Mouse (Mus musculus) limb, embryonic 14.5 days (tissue): ENCODE results near the gene Dscam. TPM values are rescaled to one million over a fixed set of nuclear protein-coding genes. Genes with fewer than 3 reads are reported as not detected.

ENCODE experiments used
- ATAC-seq: fragments of 200-750 bp; cut with Nextera tagmentation; 2 replicates; pipeline ENCODE4 v1.8.0; 2017; ENCODE audit warnings: low read depth, moderate number of reproducible peaks, moderate TSS enrichment; ENCODE audit not compliant: low FRiP score
- DNase-seq: peaks from one replicate; pipeline ENCODE4 v3.0.0-alpha.2; 2015; ENCODE audit warnings: low spot score
- H3K27ac ChIP-seq: fragments of 300-500 bp; sonication (generic); replicated peaks from 2 replicates; pipeline ENCODE4 v1.5.1; 2014; ENCODE audit warnings: low read depth, mild to moderate bottlenecking, low read length, moderate library complexity, mixed read lengths
- H3K27me3 ChIP-seq: fragments of 300-500 bp; sonication (generic); 2 replicates; pipeline ENCODE4 v1.6.1; 2014; ENCODE audit warnings: low read length, mixed read lengths; ENCODE audit not compliant: control insufficient read depth, insufficient read depth
- H3K36me3 ChIP-seq: fragments of 300-500 bp; sonication (generic); 2 replicates; pipeline ENCODE4 v1.6.1; 2014; ENCODE audit warnings: mild to moderate bottlenecking, low read length, moderate library complexity, mixed read lengths; ENCODE audit not compliant: control insufficient read depth, insufficient read depth
- H3K4me1 ChIP-seq: fragments of 300-500 bp; sonication (generic); 2 replicates; pipeline ENCODE4 v1.6.1; 2014; ENCODE audit warnings: antibody characterized with exemption, low read length, mixed read lengths; ENCODE audit not compliant: control insufficient read depth, insufficient read depth
- H3K4me2 ChIP-seq: fragments of 300-500 bp; sonication (generic); replicated peaks from 2 replicates; pipeline ENCODE4 v1.6.1; 2014; ENCODE audit warnings: low read depth, mild to moderate bottlenecking, low read length, moderate library complexity; ENCODE audit not compliant: severe bottlenecking
- H3K4me3 ChIP-seq: fragments of 300-500 bp; sonication (generic); replicated peaks from 2 replicates; pipeline ENCODE4 v1.5.1; 2014; ENCODE audit warnings: low read length
- H3K9ac ChIP-seq: fragments of 300-500 bp; sonication (generic); 2 replicates; pipeline ENCODE4 v1.6.1; 2014; ENCODE audit warnings: mild to moderate bottlenecking, low read depth, low read length, moderate library complexity; ENCODE audit not compliant: severe bottlenecking
- H3K9me3 ChIP-seq: fragments of 300-500 bp; sonication (generic); 2 replicates; pipeline ENCODE4 v1.6.1; 2016; ENCODE audit warnings: low read length; ENCODE audit not compliant: control insufficient read depth
- POLR2A ChIP-seq: fragments of 200-500 bp; IDR thresholded peaks from 2 replicates; pipeline ENCODE4 v1.8.0; 2012; ENCODE audit warnings: inconsistent platforms, mild to moderate bottlenecking, moderate library complexity, borderline replicate concordance; ENCODE audit not compliant: insufficient read depth, insufficient read length; ENCODE audit errors: extremely low read depth
- WGBS: fragments of 180-500 bp; shearing (Covaris S2); extraction: QIAGEN DNeasy Blood & Tissue Kit; methylation state at CpG from one replicate; pipeline ENCODE4 v1.1.7; 2014; 5-methylcytosine and 5-hydroxymethylcytosine counted together
- polyA plus RNA-seq, 2 experiments: library from polyadenylated mRNA; depleted of rRNA in 1 of 2; stranded (reverse) in 1 of 2; unstranded in 1 of 2; fragments of >200 nt; fragmentation: Nextera tagmentation in 1 of 2; extraction: Ambion mirVana in 1 of 2; gene quantifications; 2 replicates each; pipeline versions ENCODE4 v1.2.1 to v1.2.3; 2012 to 2014

Dscam gene
- polyA plus RNA-seq, 2 experiments, result 0.17 to 0.20 TPM

GRCm38 (mm10) chr16:97009116-97010055, 161.2 kb downstream of the Dscam start:
- WGBS, result 49% methylated on average over 4 of the region's 4 CpGs
- no peak overlapping the region for H3K4me2 ChIP-seq
- no peaks in the 10 kb centered on the region for H3K36me3 ChIP-seq
- H3K27me3 ChIP-seq, result no peaks in the 10 kb centered on the region
- no peak overlapping the region for H3K4me3 ChIP-seq
- H3K27ac ChIP-seq, result no peak overlapping the region
- no peak for TF ChIP-seq POLR2A
- no peaks in the 10 kb centered on the region for H3K4me1 ChIP-seq
- no peak; the same call in 1 of the 2 replicates for ATAC-seq
- no peaks in the 10 kb centered on the region for H3K9me3 ChIP-seq
- H3K9ac ChIP-seq, result no peak overlapping the region
- DNase-seq, result no peak

GRCm38 (mm10) chr16:97007892-97008527, 162.5 kb downstream of the Dscam start:
- no peak overlapping the region for H3K4me2 ChIP-seq
- no peak overlapping the region for H3K4me3 ChIP-seq
- no peak for TF ChIP-seq POLR2A
- no peaks in the 10 kb centered on the region for H3K9me3 ChIP-seq
- 41% methylated on average over 11 of the region's 11 CpGs for WGBS
- ATAC-seq (no peak), DNase-seq (no peak)
- H3K27me3 ChIP-seq, result no peaks in the 10 kb centered on the region
- no peaks in the 10 kb centered on the region for H3K36me3 ChIP-seq
- H3K27ac ChIP-seq, result no peak overlapping the region
- no peak overlapping the region for H3K9ac ChIP-seq
- H3K4me1 ChIP-seq, result no peaks in the 10 kb centered on the region

- H3K27ac ChIP-seq, result no peak overlapping the region
- no peaks in the 10 kb centered on the region for H3K9me3 ChIP-seq
- H3K27me3 ChIP-seq, result no peaks in the 10 kb centered on the region
- H3K4me2 ChIP-seq, result no peak overlapping the region
- no peak for ATAC-seq
- DNase-seq, result no peak
- H3K4me3 ChIP-seq, result no peak overlapping the region
- H3K36me3 ChIP-seq, result no peaks in the 10 kb centered on the region
- no peak for TF ChIP-seq POLR2A
- H3K9ac ChIP-seq, result no peak overlapping the region
- H3K4me1 ChIP-seq, result no peaks in the 10 kb centered on the region
These were observed 163.7 kb downstream of the Dscam start for GRCm38 (mm10) chr16:97006854-97007182.

GRCm38 (mm10) chr16:97006041-97006853, 164.3 kb downstream of the Dscam start:
- Histone ChIP-seq H3K9ac (no peak overlapping the region), H3K36me3 (no peaks in the 10 kb centered on the region), H3K9me3 (no peaks in the 10 kb centered on the region), H3K4me1 (no peaks in the 10 kb centered on the region), H3K27me3 (no peaks in the 10 kb centered on the region), H3K4me3 (no peak overlapping the region), H3K4me2 (no peak overlapping the region), H3K27ac (no peak overlapping the region)
- 66% methylated on average over 9 of the region's 9 CpGs for WGBS
- TF ChIP-seq POLR2A, result no peak
- ATAC-seq (no peak), DNase-seq (no peak)

- H3K9ac ChIP-seq, result no peak overlapping the region
- DNase-seq, result no peak
- no peak for ATAC-seq
- H3K27ac ChIP-seq, result no peak overlapping the region
- no peaks in the 10 kb centered on the region for H3K9me3 ChIP-seq
- no peaks in the 10 kb centered on the region for H3K36me3 ChIP-seq
- no peak overlapping the region for H3K4me3 ChIP-seq
- WGBS, result 67% methylated on average over 1 of the region's 1 CpGs
- no peak overlapping the region for H3K4me2 ChIP-seq
- no peak for TF ChIP-seq POLR2A
- no peaks in the 10 kb centered on the region for H3K4me1 ChIP-seq
- no peaks in the 10 kb centered on the region for H3K27me3 ChIP-seq
These were observed 166.6 kb downstream of the Dscam start for GRCm38 (mm10) chr16:97003965-97004364.
